Mouse (Mus musculus) limb, embryonic 10.5 days (tissue): Measurements from ENCODE around the gene Calr3. TPM values are rescaled to one million over a fixed set of nuclear protein-coding genes. Genes with fewer than 3 reads are reported as not detected.
A peak's percentile ranks its signal among the peaks of the same experiment; 100 is the strongest.

Experiments
- DNase-seq: peaks from one replicate; pipeline ENCODE4 v3.0.0-alpha.2; 2017; ENCODE audit warnings: low spot score
- H3K27ac ChIP-seq: fragments of 300-500 bp; sonication (generic); 2 replicates; pipeline ENCODE4 v1.5.1; 2016; ENCODE audit warnings: mild to moderate bottlenecking
- H3K27me3 ChIP-seq: fragments of 300-500 bp; sonication (generic); 2 replicates; pipeline ENCODE4 v1.6.1; 2016; ENCODE audit warnings: low read depth, mild to moderate bottlenecking; ENCODE audit not compliant: poor library complexity, severe bottlenecking
- H3K36me3 ChIP-seq: fragments of 300-500 bp; sonication (generic); 2 replicates; pipeline ENCODE4 v1.6.1; 2016; ENCODE audit warnings: mild to moderate bottlenecking, moderate library complexity
- H3K4me1 ChIP-seq: fragments of 300-500 bp; sonication (generic); 2 replicates; pipeline ENCODE4 v1.6.1; 2016
- H3K4me3 ChIP-seq: fragments of 300-500 bp; sonication (generic); 2 replicates; pipeline ENCODE4 v1.5.1; 2016; ENCODE audit warnings: mild to moderate bottlenecking, moderate library complexity
- H3K9me3 ChIP-seq: fragments of 300-500 bp; sonication (generic); replicated peaks from 2 replicates; pipeline ENCODE4 v1.6.1; 2016; ENCODE audit warnings: mild to moderate bottlenecking
- WGBS: fragments of 180-500 bp; shearing (Covaris S2); methylation state at CpG from one replicate; pipeline ENCODE4 v1.1.7; 2016; 5-methylcytosine and 5-hydroxymethylcytosine counted together
- polyA plus RNA-seq: library from polyadenylated mRNA; unstranded; fragments of >200 nt; fragmentation: Nextera tagmentation; extraction: Ambion mirVana; gene quantifications from 2 replicates; pipeline ENCODE4 v1.2.1, GENCODE M21; 2016

Gene Calr3
- 0.54 and 0.90 TPM in 2 replicates for polyA plus RNA-seq

- Histone ChIP-seq H3K36me3 (peaks cover 23% of the 10 kb centered on the region), H3K4me3 (peak within 1 kb of the TSS; percentile 51), H3K27ac (peak within 1 kb of the TSS; percentile 83), H3K4me1 (peaks cover 7% of the 10 kb centered on the region), H3K27me3 (no peaks in the 10 kb centered on the region), H3K9me3 (no peaks in the 10 kb centered on the region)
- WGBS: 6% methylated on average over 34 of the region's 34 CpGs
- DNase-seq: peak; percentile 95
These were observed at the start of gene Calr3, which contains the start of gene 1700030K09Rik for GRCm38 (mm10) chr8:72443338-72443993. TSS of gene Calr3 (minus strand) at chr8:72443870. TSS of gene 1700030K09Rik (plus strand) at chr8:72443880.

DNA sequence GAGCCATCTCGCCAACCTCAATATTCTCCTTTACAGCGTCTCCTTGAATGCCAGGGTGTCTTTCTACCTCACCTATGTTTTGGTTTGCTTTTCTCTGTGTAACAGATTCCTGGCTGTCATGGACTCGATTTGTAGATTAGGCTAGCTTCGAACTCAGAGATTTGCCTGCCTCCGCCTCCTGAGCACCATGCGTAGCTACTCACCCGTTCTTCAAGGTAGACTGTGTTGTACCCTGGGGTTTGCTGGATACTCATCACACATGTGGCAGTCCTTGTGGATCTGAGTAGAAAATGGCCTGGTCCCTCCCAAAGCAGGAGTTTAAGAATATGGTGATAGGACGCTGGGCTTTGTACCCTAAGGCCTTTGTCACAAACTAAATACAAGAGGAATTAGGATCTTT, 49.7 kb upstream of the Calr3 start:
- Histone ChIP-seq H3K9me3 (no peaks in the 10 kb centered on the region), H3K27ac (peak overlapping the region; percentile 90), H3K4me3 (peak overlapping the region; percentile 94), H3K36me3 (peaks cover 63% of the 10 kb centered on the region), H3K4me1 (peaks cover 27% of the 10 kb centered on the region), H3K27me3 (no peaks in the 10 kb centered on the region)
- 20% methylated on average over 8 of the region's 8 CpGs for WGBS
- DNase-seq: no peak

DNA sequence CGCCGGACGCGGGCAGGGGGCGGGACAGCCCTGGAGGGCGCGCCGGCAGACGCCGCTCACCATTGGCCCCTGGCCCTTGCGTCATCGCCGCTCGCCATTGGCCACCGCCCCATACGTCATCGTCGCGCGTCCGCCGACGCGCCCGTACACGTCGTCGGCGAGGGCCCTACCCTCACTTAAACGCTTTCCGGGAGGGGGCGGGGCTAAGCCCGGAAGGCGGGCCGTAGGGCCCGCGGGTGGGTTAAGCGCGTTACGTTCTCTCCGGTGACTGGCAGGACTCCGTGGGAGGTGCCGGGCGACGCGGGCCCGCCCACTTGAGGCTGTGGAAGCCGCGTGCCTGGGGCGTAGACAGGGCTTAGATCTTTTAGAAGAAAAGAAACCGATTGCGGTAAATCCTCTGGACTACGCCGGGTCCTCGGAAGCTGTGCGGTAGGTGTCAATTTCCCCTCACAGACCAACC, 49.0 kb upstream of the Calr3 start:
- peak; percentile 99 for DNase-seq
- no peaks in the 10 kb centered on the region for H3K9me3 ChIP-seq
- H3K4me3 ChIP-seq: peak overlapping the region; percentile 94
- peaks cover 65% of the 10 kb centered on the region for H3K36me3 ChIP-seq
- peaks cover 27% of the 10 kb centered on the region for H3K4me1 ChIP-seq
- WGBS: under 1% methylated on average over 56 of the region's 56 CpGs
- H3K27me3 ChIP-seq: no peaks in the 10 kb centered on the region
- peak overlapping the region; percentile 90 for H3K27ac ChIP-seq

DNA sequence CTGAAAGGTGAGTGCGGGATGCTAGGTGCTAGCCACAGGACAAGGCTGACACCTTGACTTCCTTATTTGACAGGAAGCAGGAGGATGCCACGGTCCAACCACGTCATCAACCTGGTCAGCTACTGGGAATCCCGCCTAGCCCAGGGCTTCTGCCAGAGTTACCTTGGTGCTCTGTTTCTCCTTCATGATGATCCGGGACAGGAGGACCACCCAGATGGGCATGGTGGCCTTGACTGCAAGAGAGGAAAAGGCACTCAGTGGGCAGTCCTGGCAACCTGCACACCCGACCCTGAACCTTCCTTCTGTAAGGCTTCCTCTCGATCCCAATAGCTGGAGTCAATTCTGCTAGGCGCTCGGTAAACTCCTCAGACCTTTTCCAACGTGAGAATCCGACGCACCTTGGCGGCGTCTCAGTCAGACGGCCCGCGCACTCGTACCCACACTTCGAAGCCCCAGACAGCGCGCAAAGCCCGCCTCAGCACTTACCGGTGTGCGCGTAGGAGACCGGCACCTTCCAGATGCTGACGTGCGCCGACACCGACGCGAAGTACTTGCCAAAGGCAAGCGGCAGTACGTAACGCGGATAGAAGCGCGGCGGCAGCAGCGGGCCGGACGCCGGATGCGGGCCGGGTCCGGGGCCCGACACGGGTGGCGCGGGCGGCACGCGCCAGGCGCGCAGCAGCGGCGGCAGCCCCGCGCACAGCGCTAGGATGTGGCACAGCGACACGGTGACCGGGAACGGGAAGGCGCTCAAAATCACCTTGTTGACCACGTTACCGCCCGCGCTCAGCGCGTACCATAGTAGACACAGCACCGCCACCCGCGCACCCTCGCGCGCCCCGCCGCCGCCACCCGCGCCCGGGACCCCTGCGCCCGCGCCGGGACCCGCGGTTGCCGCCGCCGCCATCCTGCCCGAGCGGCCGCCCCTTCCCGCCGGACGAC, 48.3 kb upstream of the Calr3 start, which contains the start of gene Slc35e1:
Gene Slc35e1 (minus strand): TSS at position 935 of the 942 bp plus-strand sequence.
- no peaks in the 10 kb centered on the region for H3K9me3 ChIP-seq
- no peak for DNase-seq
- peaks cover 27% of the 10 kb centered on the region for H3K4me1 ChIP-seq
- peak within 1 kb of the TSS; percentile 90 for H3K27ac ChIP-seq
- H3K36me3 ChIP-seq: peaks cover 65% of the 10 kb centered on the region
- 2% methylated on average over 97 of the region's 98 CpGs for WGBS
- no peaks in the 10 kb centered on the region for H3K27me3 ChIP-seq
- H3K4me3 ChIP-seq: peak within 1 kb of the TSS; percentile 94

DNA sequence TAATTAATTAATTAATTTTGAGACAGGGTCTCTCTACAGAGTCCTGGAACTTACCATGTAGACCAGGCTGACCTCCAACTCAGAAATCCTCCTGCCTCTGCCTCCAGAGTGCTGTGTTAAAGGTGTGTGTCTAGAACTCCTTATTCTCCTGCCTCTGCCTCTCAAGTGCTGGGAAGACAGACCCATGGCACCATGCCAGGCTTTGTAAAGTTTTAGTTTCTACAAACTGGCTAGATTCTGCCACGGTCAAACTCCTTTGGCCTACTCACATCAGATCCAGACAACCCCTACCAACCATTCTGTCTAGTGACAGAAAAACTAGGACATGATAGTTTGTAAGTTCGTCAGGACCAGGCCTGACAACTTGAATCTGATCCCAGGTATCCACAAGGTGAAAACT, 47.3 kb upstream of the Calr3 start:
- Histone ChIP-seq H3K4me1 (peaks cover 27% of the 10 kb centered on the region), H3K27ac (no peak overlapping the region), H3K4me3 (peak overlapping the region; percentile 94), H3K9me3 (no peaks in the 10 kb centered on the region), H3K27me3 (no peaks in the 10 kb centered on the region), H3K36me3 (peaks cover 65% of the 10 kb centered on the region)
- no peak for DNase-seq
- WGBS: 93% methylated on average over 2 of the region's 2 CpGs

DNA sequence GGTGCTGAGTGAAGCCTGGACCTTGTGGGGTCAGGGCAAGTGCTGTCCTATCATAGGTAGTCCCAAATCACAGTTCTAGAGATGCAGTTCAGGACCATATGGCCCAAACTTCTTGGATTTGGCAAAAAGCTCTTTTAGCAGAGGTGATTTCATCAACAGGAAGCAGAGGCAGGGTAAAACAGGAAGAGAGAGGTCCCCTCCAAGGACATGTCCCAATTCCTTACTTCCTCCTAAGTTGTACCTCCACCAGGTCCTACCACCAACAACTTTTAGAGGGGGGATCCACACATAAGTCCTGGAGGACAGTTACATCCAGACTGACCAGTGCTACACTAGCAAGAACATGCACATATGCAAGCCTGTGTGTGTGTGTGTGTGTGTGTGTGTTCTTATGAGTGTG, 43.3 kb upstream of the Calr3 start:
- no peaks in the 10 kb centered on the region for H3K27me3 ChIP-seq
- no peak for DNase-seq
- peaks cover 15% of the 10 kb centered on the region for H3K4me1 ChIP-seq
- peaks cover 82% of the 10 kb centered on the region for H3K36me3 ChIP-seq
- H3K4me3 ChIP-seq: no peak overlapping the region
- H3K27ac ChIP-seq: no peak overlapping the region
- H3K9me3 ChIP-seq: no peaks in the 10 kb centered on the region

DNA sequence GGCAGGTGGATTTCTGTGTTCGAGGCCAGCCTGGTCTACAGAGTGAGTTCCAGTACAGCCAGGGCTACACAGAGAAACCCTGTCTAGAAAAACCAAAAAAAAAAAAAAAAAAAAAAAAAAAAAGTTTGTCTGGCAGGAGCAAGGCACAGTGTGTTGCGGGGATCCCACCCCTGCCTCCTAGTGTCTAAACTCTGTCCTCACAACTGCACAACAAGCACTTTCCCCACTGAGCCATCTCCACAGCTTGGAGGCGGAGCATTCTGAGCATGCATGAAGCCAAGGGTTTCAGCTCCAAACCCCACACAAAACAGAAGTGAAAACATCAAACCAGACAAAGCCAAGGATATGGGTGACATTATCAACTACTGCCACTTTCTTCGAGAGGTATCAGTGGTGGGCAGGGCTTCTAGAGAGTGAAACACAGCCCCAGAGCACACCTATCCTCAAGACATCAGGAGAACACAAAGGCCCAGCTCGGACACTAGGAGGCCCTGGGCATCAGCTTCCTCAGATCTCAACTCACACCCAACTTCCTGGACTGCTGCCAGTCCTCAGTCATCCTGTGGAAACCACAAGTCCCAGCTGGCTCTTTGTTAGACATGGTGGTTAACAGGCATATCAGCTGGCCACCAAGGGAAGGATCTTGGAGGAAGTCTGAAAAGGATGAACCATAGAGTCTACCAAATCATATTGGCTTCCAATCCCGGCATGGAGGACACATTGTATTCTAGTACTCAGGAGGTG, 42.0 kb upstream of the Calr3 start:
- WGBS: 88% methylated on average over 6 of the region's 6 CpGs
- Histone ChIP-seq H3K27ac (no peak overlapping the region), H3K4me3 (no peak overlapping the region), H3K27me3 (no peaks in the 10 kb centered on the region), H3K9me3 (no peaks in the 10 kb centered on the region), H3K36me3 (peaks cover 94% of the 10 kb centered on the region), H3K4me1 (peaks cover 4% of the 10 kb centered on the region; the same call in 1 of the 2 replicates)
- DNase-seq: no peak

DNA sequence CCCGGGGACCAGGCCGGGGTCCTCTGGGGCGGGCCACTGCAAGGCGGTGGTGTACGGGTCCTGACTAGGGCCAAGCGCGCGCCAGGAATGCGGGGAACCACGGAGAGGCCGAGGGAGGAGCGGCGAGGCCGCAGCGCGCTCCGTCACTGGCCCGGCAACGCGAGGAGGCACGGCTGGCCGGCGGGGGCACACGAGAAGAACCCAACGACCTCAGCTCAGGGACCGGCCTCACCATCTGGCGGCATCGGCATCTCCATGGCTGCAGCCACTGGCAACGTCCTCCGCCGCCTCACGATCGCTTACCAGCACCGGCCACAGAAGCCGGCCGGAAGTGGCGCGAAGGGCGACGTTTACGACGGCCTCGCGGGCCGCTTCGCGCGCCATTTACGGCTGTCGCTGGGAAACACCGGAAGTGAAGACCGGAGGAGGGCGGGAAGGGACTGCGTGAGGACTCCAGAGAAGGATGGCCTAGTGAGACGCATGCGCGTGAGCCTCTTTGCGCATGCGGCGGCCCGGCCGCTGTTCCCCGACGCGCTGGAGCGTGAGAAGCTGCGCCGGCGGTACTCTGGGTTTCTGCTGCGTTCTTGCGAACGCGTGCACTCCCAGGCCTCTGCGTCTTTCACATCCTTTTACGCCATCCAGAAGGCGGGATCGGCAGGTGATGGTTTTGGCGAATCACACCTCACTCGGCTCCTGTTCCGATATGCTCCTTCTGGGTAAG, 31.3 kb upstream of the Calr3 start, which contains the start of gene Cherp:
Gene Cherp (minus strand): TSS at position 401 of the 721 bp plus-strand sequence.
- Histone ChIP-seq H3K27me3 (no peaks in the 10 kb centered on the region), H3K9me3 (no peaks in the 10 kb centered on the region), H3K4me1 (peaks cover 15% of the 10 kb centered on the region), H3K36me3 (peaks cover 53% of the 10 kb centered on the region), H3K27ac (peak within 1 kb of the TSS; percentile 90), H3K4me3 (peak within 1 kb of the TSS; percentile 79)
- WGBS: under 1% methylated on average over 80 of the region's 80 CpGs
- DNase-seq: peak; percentile 98

GRCm38 (mm10) chr8:72470684-72471083, 27.0 kb upstream of the Calr3 start:
- H3K4me3 ChIP-seq: no peak overlapping the region
- H3K27me3 ChIP-seq: no peaks in the 10 kb centered on the region
- no peak overlapping the region for H3K27ac ChIP-seq
- H3K9me3 ChIP-seq: no peaks in the 10 kb centered on the region
- 97% methylated on average over 7 of the region's 7 CpGs for WGBS
- DNase-seq: no peak
- peaks cover 7% of the 10 kb centered on the region for H3K4me1 ChIP-seq
- peaks cover 79% of the 10 kb centered on the region for H3K36me3 ChIP-seq

GRCm38 (mm10) chr8:72469984-72470383, 26.3 kb upstream of the Calr3 start:
- 96% methylated on average over 8 of the region's 8 CpGs for WGBS
- Histone ChIP-seq H3K27ac (no peak overlapping the region), H3K9me3 (no peaks in the 10 kb centered on the region), H3K27me3 (no peaks in the 10 kb centered on the region), H3K36me3 (peaks cover 86% of the 10 kb centered on the region), H3K4me3 (no peak overlapping the region), H3K4me1 (peaks cover 6% of the 10 kb centered on the region; the same call in 1 of the 2 replicates)
- DNase-seq: no peak

DNA sequence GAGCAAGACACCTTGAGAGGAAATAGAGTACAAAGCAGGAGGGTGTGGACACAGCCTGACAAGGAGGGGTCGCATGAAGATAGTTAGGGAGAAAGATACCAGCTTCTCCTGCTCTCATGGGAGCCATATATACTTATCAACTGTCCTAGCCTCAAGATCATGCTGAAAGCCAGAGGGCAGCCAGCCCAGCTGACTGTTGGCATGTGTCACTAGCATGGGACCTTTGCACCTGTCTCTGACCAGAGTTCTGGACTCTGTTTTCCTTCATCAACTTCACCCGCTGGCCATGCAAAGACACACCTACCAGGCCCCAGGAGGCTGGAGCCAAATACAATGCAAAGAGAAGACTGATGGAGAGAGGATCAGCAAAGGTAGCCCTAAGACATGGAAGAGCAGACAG, 25.6 kb upstream of the Calr3 start:
- Histone ChIP-seq H3K9me3 (no peaks in the 10 kb centered on the region), H3K4me3 (no peak overlapping the region), H3K27ac (no peak overlapping the region), H3K4me1 (peaks cover 6% of the 10 kb centered on the region; the same call in 1 of the 2 replicates), H3K27me3 (no peaks in the 10 kb centered on the region), H3K36me3 (peaks cover 93% of the 10 kb centered on the region)
- WGBS: 90% methylated on average over 2 of the region's 2 CpGs
- DNase-seq: no peak

GRCm38 (mm10) chr8:72464211-72464610, 20.5 kb upstream of the Calr3 start:
- 96% methylated on average over 10 of the region's 10 CpGs for WGBS
- DNase-seq: no peak
- no peaks in the 10 kb centered on the region for H3K9me3 ChIP-seq

More at GRCm38 (mm10) chr8:72464211-72464610, 20.5 kb upstream of the Calr3 start:
- H3K4me1 ChIP-seq: no peaks in the 10 kb centered on the region
- H3K27me3 ChIP-seq: no peaks in the 10 kb centered on the region
- H3K27ac ChIP-seq: no peak overlapping the region
- no peak overlapping the region for H3K4me3 ChIP-seq
- H3K36me3 ChIP-seq: peaks cover 100% of the 10 kb centered on the region
